Mouse (Mus musculus) liver, embryonic 13.5 days (tissue): ENCODE results near the gene Fn1. TPM values are rescaled to one million over a fixed set of nuclear protein-coding genes. Genes with fewer than 3 reads are reported as not detected.

ENCODE experiments used
- ATAC-seq: fragments of 200-750 bp; cut with Nextera tagmentation; 2 replicates; pipeline ENCODE4 v1.8.0; 2017; ENCODE audit warnings: low read depth, mild to moderate bottlenecking, moderate number of reproducible peaks, moderate library complexity
- DNase-seq: peaks from one replicate; pipeline ENCODE4 v3.0.0; 2022
- H3K27ac ChIP-seq: fragments of 300-500 bp; sonication (generic); 2 replicates; pipeline ENCODE4 v1.5.1; 2015; ENCODE audit warnings: moderate library complexity, mild to moderate bottlenecking, inconsistent platforms
- H3K27me3 ChIP-seq: fragments of 300-500 bp; sonication (generic); 2 replicates; pipeline ENCODE4 v1.6.1; 2015; ENCODE audit warnings: mild to moderate bottlenecking, inconsistent platforms
- H3K36me3 ChIP-seq: fragments of 300-500 bp; sonication (generic); 2 replicates; pipeline ENCODE4 v1.6.1; 2015; ENCODE audit warnings: mild to moderate bottlenecking, inconsistent platforms
- H3K4me1 ChIP-seq: fragments of 300-500 bp; sonication (generic); replicated peaks from 2 replicates; pipeline ENCODE4 v1.6.1; 2015; ENCODE audit warnings: inconsistent platforms
- H3K4me2 ChIP-seq: fragments of 300-500 bp; sonication (generic); 2 replicates; pipeline ENCODE4 v1.6.1; 2015; ENCODE audit warnings: inconsistent platforms, mild to moderate bottlenecking, moderate library complexity
- H3K4me3 ChIP-seq: fragments of 300-500 bp; sonication (generic); replicated peaks from 2 replicates; pipeline ENCODE4 v1.5.1; 2015; ENCODE audit warnings: mild to moderate bottlenecking, inconsistent platforms
- H3K9ac ChIP-seq: fragments of 300-500 bp; sonication (generic); 2 replicates; pipeline ENCODE4 v1.6.1; 2015; ENCODE audit warnings: mild to moderate bottlenecking, inconsistent platforms
- H3K9me3 ChIP-seq: fragments of 300-500 bp; sonication (generic); replicated peaks from 2 replicates; pipeline ENCODE4 v1.6.1; 2016; ENCODE audit warnings: inconsistent platforms
- WGBS: fragments of 180-500 bp; shearing (Covaris S2); methylation state at CpG from one replicate; pipeline ENCODE4 v1.1.7; 2015; ENCODE audit not compliant: insufficient replicate concordance; 5-methylcytosine and 5-hydroxymethylcytosine counted together
- polyA plus RNA-seq: library from polyadenylated mRNA; unstranded; fragments of >200 nt; fragmentation: Nextera tagmentation; extraction: Ambion mirVana; gene quantifications from 2 replicates; pipeline ENCODE4 v1.2.1, GENCODE M21; 2015

Gene Fn1
- polyA plus RNA-seq, 1 experiment from 2014 or later, result 53.0 TPM

DNA sequence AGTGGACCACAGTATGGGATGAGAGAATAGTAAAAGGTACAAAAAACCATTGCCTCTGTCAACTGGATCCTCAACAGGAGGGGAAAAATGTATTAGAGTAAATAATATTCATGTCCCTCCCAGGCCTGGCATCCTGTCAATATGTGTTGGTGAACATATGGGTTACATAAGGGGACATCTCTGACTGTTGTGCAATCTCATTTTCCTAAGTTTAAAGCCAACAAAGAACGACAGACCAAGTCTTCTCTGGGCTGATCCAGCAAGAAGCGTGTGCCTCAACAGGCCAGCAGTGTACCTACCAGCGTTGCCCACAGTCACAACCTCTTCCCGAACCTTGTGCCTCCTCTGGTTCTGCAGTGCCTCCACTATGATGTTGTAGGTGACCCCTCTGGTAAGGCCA, 57.6 kb downstream of the Fn1 start:
- Histone ChIP-seq H3K4me1 (no peaks in the 10 kb centered on the region), H3K9ac (no peak overlapping the region), H3K27me3 (no peaks in the 10 kb centered on the region), H3K27ac (no peak overlapping the region), H3K4me3 (no peak overlapping the region), H3K9me3 (no peaks in the 10 kb centered on the region), H3K36me3 (peaks cover 49% of the 10 kb centered on the region), H3K4me2 (no peak overlapping the region)
- DNase-seq (no peak), ATAC-seq (no peak)
- WGBS, result 73% methylated on average over 4 of the region's 4 CpGs

DNA sequence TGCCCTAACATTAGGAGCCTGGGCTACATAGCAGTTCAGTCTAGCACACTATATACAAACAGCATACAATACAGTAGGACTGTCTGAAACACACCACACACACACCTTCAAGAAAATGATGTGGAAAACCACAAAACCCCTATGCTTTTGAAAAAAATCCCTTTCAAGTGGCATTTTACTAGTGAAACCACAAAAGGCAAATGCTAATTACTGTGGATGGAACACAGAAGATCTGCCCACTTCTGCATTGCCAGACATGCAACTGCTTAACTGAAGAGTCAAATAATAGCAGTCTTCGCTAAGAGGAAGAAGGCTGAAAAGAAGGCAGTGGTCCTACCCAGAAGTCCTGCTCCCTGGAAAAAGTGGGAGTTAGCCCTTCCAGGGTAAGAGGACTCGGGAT, 58.7 kb downstream of the Fn1 start:
- H3K4me3 ChIP-seq, result no peak overlapping the region
- H3K36me3 ChIP-seq, result peaks cover 51% of the 10 kb centered on the region
- whole genome bisulfite sequencing, result 45% methylated on average over 2 of the region's 2 CpGs

DNA sequence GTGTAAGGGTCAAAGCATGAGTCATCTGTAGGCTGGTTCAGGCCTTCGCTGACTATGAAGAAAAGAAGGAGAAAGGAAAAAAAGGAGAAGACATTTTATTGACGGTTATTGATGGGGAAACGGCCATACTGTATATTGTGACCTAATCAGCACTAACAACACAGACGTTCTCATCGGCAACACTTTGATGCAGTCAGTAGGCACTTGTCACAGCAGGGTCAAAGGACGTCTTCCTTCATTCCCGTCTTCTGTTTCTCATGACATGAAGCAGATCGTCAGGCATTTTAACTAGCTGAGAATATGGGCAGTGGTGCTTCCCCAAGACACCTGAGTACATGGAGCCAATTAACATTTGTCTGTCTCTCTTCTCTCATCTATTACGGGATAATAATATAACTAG, 59.8 kb downstream of the Fn1 start:
- Histone ChIP-seq H3K4me1 (no peaks in the 10 kb centered on the region), H3K27ac (no peak overlapping the region), H3K9me3 (no peaks in the 10 kb centered on the region), H3K27me3 (no peaks in the 10 kb centered on the region), H3K4me3 (no peak overlapping the region), H3K9ac (no peak overlapping the region), H3K4me2 (no peak overlapping the region), H3K36me3 (peaks cover 42% of the 10 kb centered on the region)
- 81% methylated on average over 9 of the region's 9 CpGs for WGBS
- DNase-seq (no peak), ATAC-seq (no peak)

More for the DNA sequence above, 58.7 kb downstream of the Fn1 start:
- Histone ChIP-seq H3K4me2 (no peak overlapping the region), H3K9me3 (no peaks in the 10 kb centered on the region), H3K9ac (no peak overlapping the region), H3K27ac (no peak overlapping the region), H3K27me3 (no peaks in the 10 kb centered on the region), H3K4me1 (no peaks in the 10 kb centered on the region)
- no peak for ATAC-seq
- no peak for DNase-seq

DNA sequence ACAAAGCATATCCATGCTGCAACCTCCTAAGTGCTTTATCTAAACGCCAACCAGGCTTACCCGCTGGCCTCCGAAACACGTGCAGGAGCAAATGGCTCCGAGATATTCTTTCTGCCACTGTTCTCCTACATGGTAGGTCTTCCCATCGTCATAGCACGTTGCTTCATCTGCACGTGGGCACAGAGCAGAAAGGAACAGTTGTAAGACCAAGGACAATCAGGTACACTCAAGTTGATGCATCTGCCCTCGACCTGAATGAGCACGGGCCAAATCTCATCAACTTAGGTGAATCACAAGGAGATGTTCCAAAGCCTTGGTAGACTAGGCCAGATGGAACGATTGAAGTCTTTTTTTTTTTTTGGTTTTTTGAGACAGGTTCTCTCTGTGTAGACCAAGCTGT, 63.0 kb downstream of the Fn1 start:
- no peaks in the 10 kb centered on the region for H3K4me1 ChIP-seq
- no peak overlapping the region for H3K9ac ChIP-seq
- WGBS, result 79% methylated on average over 11 of the region's 11 CpGs
- ATAC-seq (no peak), DNase-seq (no peak)
- no peak overlapping the region for H3K4me2 ChIP-seq
- no peaks in the 10 kb centered on the region for H3K9me3 ChIP-seq
- H3K36me3 ChIP-seq, result peaks cover 55% of the 10 kb centered on the region
- no peak overlapping the region for H3K27ac ChIP-seq
- no peak overlapping the region for H3K4me3 ChIP-seq
- H3K27me3 ChIP-seq, result no peaks in the 10 kb centered on the region

DNA sequence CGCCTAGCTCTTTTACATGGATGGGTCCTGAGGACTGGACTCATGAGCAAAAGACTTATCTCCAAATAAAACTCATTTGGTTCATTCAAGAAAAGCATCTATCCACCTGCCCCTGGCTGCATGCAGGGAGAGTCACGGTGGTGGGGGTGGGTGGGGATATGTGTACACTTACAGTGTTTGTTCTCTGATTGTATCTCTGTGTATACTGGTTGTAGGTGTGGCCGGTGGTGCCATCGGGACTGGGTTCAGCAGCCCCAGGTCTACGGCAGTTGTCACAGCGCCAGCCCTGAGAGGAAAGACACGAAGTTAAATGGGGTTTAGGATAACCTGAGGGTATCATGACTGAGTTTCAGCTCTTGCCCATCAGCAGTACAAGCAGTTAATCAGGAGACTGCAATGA, 66.3 kb downstream of the Fn1 start:
- no peak overlapping the region for H3K9ac ChIP-seq
- peaks cover 43% of the 10 kb centered on the region for H3K36me3 ChIP-seq
- no peak overlapping the region for H3K4me2 ChIP-seq
- WGBS, result 76% methylated on average over 7 of the region's 7 CpGs
- H3K9me3 ChIP-seq, result no peaks in the 10 kb centered on the region
- H3K4me3 ChIP-seq, result no peak overlapping the region
- H3K27me3 ChIP-seq, result no peaks in the 10 kb centered on the region
- no peaks in the 10 kb centered on the region for H3K4me1 ChIP-seq
- ATAC-seq, result no peak
- DNase-seq, result no peak
- H3K27ac ChIP-seq, result no peak overlapping the region

DNA sequence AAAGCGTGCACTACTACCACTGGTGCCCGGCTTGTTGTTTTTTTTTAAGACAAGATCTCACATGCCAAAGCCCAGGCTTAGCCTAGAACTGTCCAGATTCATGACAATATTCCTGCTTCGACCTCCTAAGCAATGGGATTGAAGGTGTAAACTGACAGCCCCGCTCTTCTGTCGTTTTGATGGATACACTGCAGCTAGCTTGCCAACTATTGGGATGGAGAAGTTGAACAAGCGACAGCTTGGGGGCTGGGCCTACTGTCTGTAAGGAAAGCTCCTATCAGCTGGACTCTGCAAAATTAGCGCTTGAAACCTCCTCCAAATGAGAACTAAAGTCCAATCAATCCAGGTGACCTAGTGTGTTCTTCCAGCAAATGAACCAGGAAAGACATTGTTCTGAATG, 69.1 kb downstream of the Fn1 start:
- Histone ChIP-seq H3K9me3 (no peaks in the 10 kb centered on the region), H3K4me1 (no peaks in the 10 kb centered on the region), H3K27me3 (no peaks in the 10 kb centered on the region), H3K4me3 (no peak overlapping the region), H3K9ac (no peak overlapping the region), H3K36me3 (peaks cover 40% of the 10 kb centered on the region), H3K4me2 (no peak overlapping the region), H3K27ac (no peak overlapping the region)
- 74% methylated on average over 7 of the region's 7 CpGs for WGBS
- no peak for DNase-seq
- no peak for ATAC-seq

DNA sequence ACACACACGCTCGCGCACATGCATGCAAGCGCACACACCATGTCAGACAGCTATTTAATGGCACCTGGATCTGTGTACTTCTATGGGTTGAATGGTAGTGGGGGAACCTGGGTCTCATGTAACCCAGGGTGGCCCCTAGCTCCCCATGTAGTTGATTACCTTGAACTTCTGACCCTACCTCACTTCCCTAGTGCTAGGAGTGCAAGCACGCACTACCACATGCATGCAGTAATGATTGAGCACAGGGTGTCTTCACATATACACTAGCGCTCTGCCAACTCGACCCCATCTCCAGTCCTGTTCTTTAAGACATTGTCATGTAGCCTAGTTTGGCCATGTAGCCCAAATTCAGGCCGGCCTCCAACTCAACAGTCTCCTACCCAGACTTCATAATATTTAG, 69.7 kb downstream of the Fn1 start:
- H3K4me1 ChIP-seq, result no peaks in the 10 kb centered on the region
- no peak overlapping the region for H3K4me3 ChIP-seq
- no peaks in the 10 kb centered on the region for H3K27me3 ChIP-seq
- WGBS, result 73% methylated on average over 8 of the region's 8 CpGs
- H3K9me3 ChIP-seq, result no peaks in the 10 kb centered on the region
- DNase-seq, result no peak
- ATAC-seq, result no peak
- no peak overlapping the region for H3K4me2 ChIP-seq
- H3K27ac ChIP-seq, result no peak overlapping the region
- H3K36me3 ChIP-seq, result peaks cover 46% of the 10 kb centered on the region
- no peak overlapping the region for H3K9ac ChIP-seq

DNA sequence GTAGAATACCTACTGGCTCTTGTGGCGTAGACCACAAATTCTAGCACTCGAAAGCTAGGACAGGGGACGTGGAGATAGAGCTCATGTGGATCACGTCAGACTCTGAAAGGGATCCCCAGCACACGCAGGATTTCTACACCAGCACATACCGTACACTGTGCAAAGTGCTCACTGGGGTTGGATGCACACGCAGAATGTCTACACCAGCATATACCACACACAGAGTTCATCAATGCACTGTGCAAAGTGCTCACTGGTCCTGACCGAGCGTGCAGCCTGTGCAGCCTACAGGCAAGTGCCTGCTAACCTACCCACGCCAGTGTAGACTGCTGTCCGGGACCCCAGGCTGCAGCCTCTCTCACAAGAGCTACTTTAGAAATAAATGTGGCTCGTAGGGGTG, 72.6 kb downstream of the Fn1 start:
- no peak overlapping the region for H3K9ac ChIP-seq
- H3K27me3 ChIP-seq, result no peaks in the 10 kb centered on the region
- H3K36me3 ChIP-seq, result peaks cover 57% of the 10 kb centered on the region
- no peak for DNase-seq
- ATAC-seq, result peak; percentile 27; the same call in 1 of the 2 replicates
- H3K4me1 ChIP-seq, result no peaks in the 10 kb centered on the region
- no peak overlapping the region for H3K4me3 ChIP-seq
- no peak overlapping the region for H3K4me2 ChIP-seq
- no peak overlapping the region for H3K27ac ChIP-seq
- WGBS, result 85% methylated on average over 12 of the region's 12 CpGs
- H3K9me3 ChIP-seq, result no peaks in the 10 kb centered on the region

DNA sequence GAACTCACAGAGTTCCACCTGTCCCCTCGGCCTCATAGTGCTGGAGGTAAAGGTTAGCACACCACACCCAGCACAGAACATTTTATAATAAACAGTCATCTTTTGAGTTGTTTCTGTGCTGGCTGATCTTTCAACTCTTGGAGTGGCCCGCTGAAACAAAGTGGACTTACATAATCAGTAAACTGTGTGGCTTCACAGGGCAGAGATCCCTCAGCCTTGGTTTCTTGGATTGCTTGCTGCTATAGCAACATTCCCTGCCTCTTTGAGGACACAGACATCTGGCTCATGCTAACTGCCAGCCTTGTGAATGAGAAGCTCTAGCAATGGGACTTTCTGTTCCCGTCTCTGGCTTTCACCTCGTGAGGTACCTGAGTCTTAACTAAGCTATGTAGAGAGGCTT, 73.5 kb downstream of the Fn1 start:
- peaks cover 56% of the 10 kb centered on the region for H3K36me3 ChIP-seq
- no peaks in the 10 kb centered on the region for H3K4me1 ChIP-seq
- H3K4me3 ChIP-seq, result no peak overlapping the region
- no peaks in the 10 kb centered on the region for H3K27me3 ChIP-seq
- 77% methylated on average over 4 of the region's 4 CpGs for WGBS
- no peaks in the 10 kb centered on the region for H3K9me3 ChIP-seq
- no peak overlapping the region for H3K9ac ChIP-seq
- ATAC-seq (0 out of 2 replicates have a peak, but pooled peaks have one; percentile 24), DNase-seq (no peak)
- H3K27ac ChIP-seq, result no peak overlapping the region
- H3K4me2 ChIP-seq, result no peak overlapping the region

DNA sequence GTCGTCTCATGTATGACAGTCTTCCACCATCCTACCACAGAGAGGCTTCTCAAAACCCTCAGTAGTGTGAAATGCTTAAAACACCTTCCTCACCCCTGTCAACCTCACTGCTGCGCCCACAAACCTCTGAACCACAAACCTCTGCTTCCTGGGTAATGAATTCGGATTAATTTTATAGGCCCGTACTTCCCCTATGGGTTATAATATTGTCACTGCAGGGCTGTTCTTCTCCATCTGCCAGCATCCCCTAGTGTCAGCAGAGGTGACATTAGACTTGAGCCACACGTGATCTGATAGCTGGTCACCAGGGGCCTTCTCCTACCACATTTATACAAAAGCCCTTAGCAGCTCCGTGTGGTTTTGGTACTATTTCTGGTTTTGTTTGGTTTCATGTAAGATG, 76.2 kb downstream of the Fn1 start:
- Histone ChIP-seq H3K36me3 (peaks cover 79% of the 10 kb centered on the region), H3K4me1 (no peaks in the 10 kb centered on the region), H3K4me2 (no peak overlapping the region), H3K9ac (no peak overlapping the region), H3K27me3 (no peaks in the 10 kb centered on the region), H3K4me3 (no peak overlapping the region), H3K27ac (no peak overlapping the region), H3K9me3 (no peaks in the 10 kb centered on the region)
- DNase-seq (no peak), ATAC-seq (no peak)
- WGBS, result 87% methylated on average over 6 of the region's 6 CpGs

DNA sequence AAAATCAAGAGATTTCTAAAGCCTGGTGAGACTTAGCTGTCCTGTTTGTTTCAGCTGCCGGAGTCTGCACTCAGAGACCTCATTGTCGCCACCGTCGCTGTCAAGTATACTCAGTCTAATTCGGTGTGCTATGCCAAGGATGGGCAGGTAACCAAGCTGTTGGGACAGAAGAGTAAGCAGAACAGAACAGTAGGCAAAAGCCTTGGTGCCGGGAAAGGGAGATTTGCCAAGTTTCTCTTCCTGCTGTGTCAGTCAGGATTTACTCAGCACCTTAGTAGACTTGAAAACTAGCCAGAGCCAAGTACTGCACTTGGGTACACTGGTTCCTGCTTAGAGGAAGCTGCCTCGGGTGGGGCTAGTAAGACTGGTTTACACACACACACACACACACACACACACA, 77.0 kb downstream of the Fn1 start:
- H3K36me3 ChIP-seq, result peaks cover 88% of the 10 kb centered on the region
- H3K9me3 ChIP-seq, result no peaks in the 10 kb centered on the region
- no peaks in the 10 kb centered on the region for H3K27me3 ChIP-seq
- ATAC-seq (no peak), DNase-seq (no peak)
- no peaks in the 10 kb centered on the region for H3K4me1 ChIP-seq
- H3K4me2 ChIP-seq, result no peak overlapping the region
- no peak overlapping the region for H3K4me3 ChIP-seq
- 85% methylated on average over 7 of the region's 7 CpGs for WGBS
- H3K27ac ChIP-seq, result no peak overlapping the region
- no peak overlapping the region for H3K9ac ChIP-seq

DNA sequence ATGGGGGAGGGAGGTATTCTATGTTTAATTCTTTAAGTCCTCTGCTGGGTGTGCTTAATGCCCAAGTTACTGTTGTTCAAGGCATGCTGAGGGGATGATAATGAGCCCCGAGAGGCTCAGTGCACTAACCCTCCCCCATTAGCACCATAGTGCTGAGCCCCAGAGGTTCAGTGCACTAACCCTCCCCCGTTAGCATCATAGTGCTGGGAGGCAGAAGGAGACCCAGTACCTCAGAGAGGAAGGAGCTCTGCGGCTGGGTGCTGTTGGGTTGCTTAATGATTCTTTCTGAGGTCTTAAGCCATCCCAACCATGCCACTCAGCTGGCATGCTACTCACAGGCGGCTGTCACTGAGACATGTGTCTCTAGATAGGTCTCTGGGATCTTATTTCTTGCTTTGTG, 82.9 kb downstream of the Fn1 start:
- Histone ChIP-seq H3K36me3 (peaks cover 85% of the 10 kb centered on the region), H3K4me2 (no peak overlapping the region), H3K9me3 (no peaks in the 10 kb centered on the region), H3K27ac (no peak overlapping the region), H3K27me3 (no peaks in the 10 kb centered on the region), H3K9ac (no peak overlapping the region), H3K4me1 (no peaks in the 10 kb centered on the region), H3K4me3 (no peak overlapping the region)
- DNase-seq, result no peak
- WGBS, result 73% methylated on average over 4 of the region's 4 CpGs
- ATAC-seq, result no peak
